Mouse (Mus musculus) testis, adult 2 months (tissue): ENCODE results near the gene Olfr484.

Experiments used
- CTCF ChIP-seq: fragments of 200-500 bp; IDR thresholded peaks from 2 replicates; pipeline ENCODE4 v1.5.1; 2012; ENCODE audit warnings: low read depth, mild to moderate bottlenecking, inconsistent platforms, low read length, moderate library complexity; ENCODE audit not compliant: control insufficient read depth, insufficient read depth, insufficient replicate concordance
- POLR2A ChIP-seq: fragments of 200-500 bp; IDR thresholded peaks from 2 replicates; pipeline ENCODE4 v1.6.1; 2012; ENCODE audit warnings: low read depth, mild to moderate bottlenecking, inconsistent platforms, low read length, moderate library complexity; ENCODE audit not compliant: control insufficient read depth

GRCm38 (mm10) chr7:108127349-108127748, at the start of gene Olfr484:
- TF ChIP-seq POLR2A (no peak), CTCF (no peak)
